Mouse (Mus musculus) limb, embryonic 12.5 days (tissue): Measurements from ENCODE around the gene Bhlha9. TPM values are rescaled to one million over a fixed set of nuclear protein-coding genes. Genes with fewer than 3 reads are reported as not detected.
A peak's percentile ranks its signal among the peaks of the same experiment; 100 is the strongest.

Source experiments
- ATAC-seq: fragments of 200-750 bp; cut with Nextera tagmentation; 2 replicates; pipeline ENCODE4 v1.8.0; 2017; ENCODE audit warnings: low read depth, moderate TSS enrichment; ENCODE audit not compliant: insufficient number of reproducible peaks, insufficient read depth, low FRiP score, low TSS enrichment
- H3K27ac ChIP-seq: fragments of 300-500 bp; sonication (generic); 2 replicates; pipeline ENCODE4 v1.5.1; 2016; ENCODE audit warnings: mild to moderate bottlenecking, moderate library complexity
- H3K27me3 ChIP-seq: fragments of 300-500 bp; sonication (generic); 2 replicates; pipeline ENCODE4 v1.6.1; 2016; ENCODE audit warnings: mild to moderate bottlenecking, moderate library complexity
- H3K36me3 ChIP-seq: fragments of 300-500 bp; sonication (generic); 2 replicates; pipeline ENCODE4 v1.6.1; 2016; ENCODE audit warnings: mild to moderate bottlenecking, moderate library complexity
- H3K4me1 ChIP-seq: fragments of 300-500 bp; sonication (generic); replicated peaks from 2 replicates; pipeline ENCODE4 v1.6.1; 2016
- H3K4me2 ChIP-seq: fragments of 300-500 bp; sonication (generic); 2 replicates; pipeline ENCODE4 v1.6.1; 2016; ENCODE audit warnings: mild to moderate bottlenecking, moderate library complexity
- H3K4me3 ChIP-seq: fragments of 300-500 bp; sonication (generic); replicated peaks from 2 replicates; pipeline ENCODE4 v1.5.1; 2016; ENCODE audit warnings: mild to moderate bottlenecking
- H3K9ac ChIP-seq: fragments of 300-500 bp; sonication (generic); replicated peaks from 2 replicates; pipeline ENCODE4 v1.6.1; 2016; ENCODE audit warnings: mild to moderate bottlenecking, moderate library complexity
- H3K9me3 ChIP-seq: fragments of 300-500 bp; sonication (generic); 2 replicates; pipeline ENCODE4 v1.6.1; 2016; ENCODE audit warnings: mild to moderate bottlenecking, moderate library complexity
- WGBS: fragments of 180-500 bp; shearing (Covaris S2); methylation state at CpG from one replicate; pipeline ENCODE4 v1.1.7; 2016; 5-methylcytosine and 5-hydroxymethylcytosine counted together
- polyA plus RNA-seq: library from polyadenylated mRNA; unstranded; fragments of >200 nt; fragmentation: Nextera tagmentation; extraction: Ambion mirVana; gene quantifications from 2 replicates; pipeline ENCODE4 v1.2.1, GENCODE M21; 2016

Gene Bhlha9
- polyA plus RNA-seq = 8.8 and 9.6 TPM in 2 replicates

- Histone ChIP-seq H3K27ac (no peak within 1 kb of the TSS), H3K36me3 (no peaks in the 10 kb centered on the region), H3K4me3 (peak within 1 kb of the TSS; percentile 43), H3K9ac (peak within 1 kb of the TSS; percentile 66), H3K27me3 (peaks cover 84% of the 10 kb centered on the region), H3K4me2 (peak within 1 kb of the TSS; percentile 84), H3K4me1 (peaks cover 19% of the 10 kb centered on the region), H3K9me3 (no peaks in the 10 kb centered on the region)
- WGBS = 55% methylated on average over 15 of the region's 15 CpGs
- ATAC-seq = no peak
Measured at GRCm38 (mm10) chr11:76671871-76672475, at the start of gene Bhlha9. Gene Bhlha9, plus strand, starts transcription at chr11:76672470.

- peak overlapping the region; percentile 71 for H3K4me3 ChIP-seq
- no peak overlapping the region for H3K27ac ChIP-seq
- H3K4me1 ChIP-seq = peaks cover 15% of the 10 kb centered on the region
- H3K4me2 ChIP-seq = peak overlapping the region; percentile 100
- H3K9ac ChIP-seq = peak overlapping the region; percentile 76
- no peaks in the 10 kb centered on the region for H3K36me3 ChIP-seq
- H3K9me3 ChIP-seq = no peaks in the 10 kb centered on the region
- 0 out of 2 replicates have a peak, but pooled peaks have one; percentile 35 for ATAC-seq
- under 1% methylated on average over 65 of the region's 66 CpGs for WGBS
- peaks cover 34% of the 10 kb centered on the region for H3K27me3 ChIP-seq
Measured at GRCm38 (mm10) chr11:76622566-76623205, 49.6 kb upstream of the Bhlha9 start.

- no peaks in the 10 kb centered on the region for H3K9me3 ChIP-seq
- no peaks in the 10 kb centered on the region for H3K36me3 ChIP-seq
- WGBS = 2% methylated on average over 60 of the region's 72 CpGs
- peak; percentile 72 for ATAC-seq
- H3K27ac ChIP-seq = peak overlapping the region; percentile 41; the same call in 1 of the 2 replicates
- H3K4me2 ChIP-seq = peak overlapping the region; percentile 100
- H3K4me1 ChIP-seq = peaks cover 15% of the 10 kb centered on the region
- peak overlapping the region; percentile 76 for H3K9ac ChIP-seq
- H3K4me3 ChIP-seq = peak overlapping the region; percentile 71
- peaks cover 34% of the 10 kb centered on the region for H3K27me3 ChIP-seq
Measured at GRCm38 (mm10) chr11:76623206-76623961, 48.9 kb upstream of the Bhlha9 start.

GRCm38 (mm10) chr11:76624071-76624470 lies 48.2 kb upstream of the Bhlha9 start:
- Histone ChIP-seq H3K27me3 (peaks cover 34% of the 10 kb centered on the region), H3K4me2 (peak overlapping the region; percentile 100), H3K36me3 (no peaks in the 10 kb centered on the region), H3K4me3 (peak overlapping the region; percentile 71), H3K9me3 (no peaks in the 10 kb centered on the region), H3K27ac (no peak overlapping the region), H3K4me1 (peaks cover 15% of the 10 kb centered on the region), H3K9ac (peak overlapping the region; percentile 76; the same call in 1 of the 2 replicates)
- WGBS = 53% methylated on average over 10 of the region's 10 CpGs
- no peak for ATAC-seq

GRCm38 (mm10) chr11:76624881-76625280 lies 47.4 kb upstream of the Bhlha9 start:
- no peak for ATAC-seq
- 66% methylated on average over 3 of the region's 3 CpGs for WGBS
- no peak overlapping the region for H3K4me2 ChIP-seq

GRCm38 (mm10) chr11:76628613-76629012 lies 43.7 kb upstream of the Bhlha9 start:
- peaks cover 6% of the 10 kb centered on the region; the same call in 1 of the 2 replicates for H3K27me3 ChIP-seq
- H3K4me2 ChIP-seq = no peak overlapping the region
- H3K9me3 ChIP-seq = no peaks in the 10 kb centered on the region
- no peak overlapping the region for H3K27ac ChIP-seq
- ATAC-seq = no peak
- no peak overlapping the region; the same call in 1 of the 2 replicates for H3K9ac ChIP-seq
- H3K4me3 ChIP-seq = no peak overlapping the region
- H3K36me3 ChIP-seq = no peaks in the 10 kb centered on the region
- 75% methylated on average over 5 of the region's 5 CpGs for WGBS
- no peaks in the 10 kb centered on the region for H3K4me1 ChIP-seq

More at GRCm38 (mm10) chr11:76624881-76625280, 47.4 kb upstream of the Bhlha9 start:
- Histone ChIP-seq H3K27me3 (peaks cover 34% of the 10 kb centered on the region), H3K4me3 (no peak overlapping the region), H3K4me1 (peaks cover 15% of the 10 kb centered on the region), H3K27ac (no peak overlapping the region), H3K9me3 (no peaks in the 10 kb centered on the region), H3K9ac (no peak overlapping the region), H3K36me3 (no peaks in the 10 kb centered on the region)

- Histone ChIP-seq H3K27ac (no peak overlapping the region), H3K27me3 (no peaks in the 10 kb centered on the region), H3K9me3 (no peaks in the 10 kb centered on the region), H3K9ac (no peak overlapping the region), H3K4me2 (no peak overlapping the region), H3K36me3 (no peaks in the 10 kb centered on the region), H3K4me3 (no peak overlapping the region), H3K4me1 (no peaks in the 10 kb centered on the region)
- no peak for ATAC-seq
- WGBS = 31% methylated on average over 2 of the region's 2 CpGs
Measured at GRCm38 (mm10) chr11:76630023-76630422, 42.2 kb upstream of the Bhlha9 start.

GRCm38 (mm10) chr11:76630487-76630886 lies 41.8 kb upstream of the Bhlha9 start:
- Histone ChIP-seq H3K36me3 (no peaks in the 10 kb centered on the region), H3K4me1 (no peaks in the 10 kb centered on the region), H3K4me3 (no peak overlapping the region), H3K27ac (no peak overlapping the region), H3K9me3 (no peaks in the 10 kb centered on the region), H3K9ac (no peak overlapping the region), H3K27me3 (no peaks in the 10 kb centered on the region), H3K4me2 (no peak overlapping the region)
- ATAC-seq = no peak
- 86% methylated on average over 5 of the region's 5 CpGs for WGBS

- Histone ChIP-seq H3K9me3 (no peaks in the 10 kb centered on the region), H3K4me2 (no peak overlapping the region), H3K36me3 (no peaks in the 10 kb centered on the region), H3K9ac (no peak overlapping the region), H3K27me3 (no peaks in the 10 kb centered on the region; the same call in 1 of the 2 replicates), H3K4me3 (no peak overlapping the region), H3K4me1 (peaks cover 4% of the 10 kb centered on the region; the same call in 1 of the 2 replicates), H3K27ac (no peak overlapping the region)
- no peak for ATAC-seq
- 78% methylated on average over 17 of the region's 17 CpGs for WGBS
Measured at GRCm38 (mm10) chr11:76639269-76639985, 32.8 kb upstream of the Bhlha9 start.

- Histone ChIP-seq H3K4me1 (peaks cover 12% of the 10 kb centered on the region), H3K9me3 (no peaks in the 10 kb centered on the region), H3K27me3 (no peaks in the 10 kb centered on the region; the same call in 1 of the 2 replicates), H3K4me2 (no peak overlapping the region), H3K4me3 (no peak overlapping the region), H3K27ac (no peak overlapping the region), H3K9ac (no peak overlapping the region), H3K36me3 (no peaks in the 10 kb centered on the region)
- no peak for ATAC-seq
- WGBS = 84% methylated on average over 4 of the region's 4 CpGs
Measured at GRCm38 (mm10) chr11:76640231-76640630, 32.0 kb upstream of the Bhlha9 start.
